Mouse (Mus musculus) kidney, adult 2 months (tissue): ENCODE measurements at regions not wholly inside any gene's neighbourhood (a gene's known extent, or its start where the extent isn't known, plus 50 kb on each side); places are given as distances from the start of the nearest gene placed in this dataset.

ENCODE experiments used
- CTCF ChIP-seq: fragments of 200-500 bp; conservative IDR thresholded peaks from 2 replicates; pipeline ENCODE4 v1.5.1; 2011; ENCODE audit warnings: low read depth, mild to moderate bottlenecking, control low read depth, low read length, moderate library complexity, mixed read lengths; ENCODE audit not compliant: insufficient read depth, insufficient read length
- POLR2A ChIP-seq: fragments of 200-500 bp; IDR thresholded peaks from one replicate; pipeline ENCODE4 v1.6.1; 2011; ENCODE audit warnings: low read depth, low read length, control low read depth

DNA sequence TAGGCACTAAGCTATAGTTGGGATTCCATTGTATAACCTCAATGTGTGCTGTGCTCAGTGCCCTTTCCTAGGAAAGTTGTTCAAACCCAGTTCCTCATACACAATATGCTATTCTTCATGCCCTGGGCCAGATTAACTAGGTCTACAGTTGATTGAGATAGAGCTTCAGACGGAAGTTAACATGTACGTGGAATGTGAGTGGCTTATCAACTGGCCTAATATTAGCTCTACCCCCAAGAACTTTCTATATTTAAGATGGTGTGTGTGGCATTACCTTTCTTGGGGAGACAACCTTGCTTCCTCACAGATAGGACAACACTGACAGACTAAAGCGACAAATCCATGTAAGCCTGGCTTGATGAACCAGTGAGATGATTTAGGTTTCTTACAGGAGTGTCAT, 629.4 kb upstream of the Fam92a start:
- TF ChIP-seq CTCF (no peak), POLR2A (no peak)
